Mouse (Mus musculus): ENCODE measurements around the gene Zfp87. TPM values are rescaled to one million over a fixed set of nuclear protein-coding genes. Genes with fewer than 3 reads are reported as not detected.

The Zfp87 gene
- polyA plus RNA-seq, 1 experiment from 2014 or later, result 32.8 TPM

GRCm38 (mm10) chr13:67500084-67500719 is 25.8 kb downstream of the Zfp87 start, which contains the start of gene Zfp58:
Gene Zfp58 (minus strand): TSS chr13:67500555.
- ATAC-seq (ENCODE audit: insufficient number of reproducible peaks, low FRiP score, low TSS enrichment, low read depth), result peak; percentile 93
- H3K9me3 ChIP-seq (ENCODE audit: control insufficient read depth, low read length), result no peaks in the 10 kb centered on the region
- H3K4me3 ChIP-seq (ENCODE audit: low read depth, low read length), result peak within 1 kb of the TSS; percentile 82
- under 1% methylated on average over 22 of the region's 22 CpGs for WGBS
- 0 out of 2 replicates have a peak, but pooled peaks cover 3% of the 10 kb centered on the region for H3K4me1 ChIP-seq (ENCODE audit: control insufficient read depth, insufficient read depth, low read length)
- peak within 1 kb of the TSS; percentile 64 for H3K4me2 ChIP-seq (ENCODE audit: low read depth, severe bottlenecking)
- no peaks in the 10 kb centered on the region for H3K27me3 ChIP-seq (ENCODE audit: control insufficient read depth, insufficient read depth, low read length)
- no peak within 1 kb of the TSS for H3K27ac ChIP-seq (replicated peaks; ENCODE audit: low read depth, low read length)
- H3K36me3 ChIP-seq (ENCODE audit: control insufficient read depth, insufficient read depth, low read length), result no peaks in the 10 kb centered on the region
- peak; percentile 88 for DNase-seq (ENCODE audit: low spot score)
- peak within 1 kb of the TSS; percentile 74 for H3K9ac ChIP-seq (ENCODE audit: low read length)

DNA sequence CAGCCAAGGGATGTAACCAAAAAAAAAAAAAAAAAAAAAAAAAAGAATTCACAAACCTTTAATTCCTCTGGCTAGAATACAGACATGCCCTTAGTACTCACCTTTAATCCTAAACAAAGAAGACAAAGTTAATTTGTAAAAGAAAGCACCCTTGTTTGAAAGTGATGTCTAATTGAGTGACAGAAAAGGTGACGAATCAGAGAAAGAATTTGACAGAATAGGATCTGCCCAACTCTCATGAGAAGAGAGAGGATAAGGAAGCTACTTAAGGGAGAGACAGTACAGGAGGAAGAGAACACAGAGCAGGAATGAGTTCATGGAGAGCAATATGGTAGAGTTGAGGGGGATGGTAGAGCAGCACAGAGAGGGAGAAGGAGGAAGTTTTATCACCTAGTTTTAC is 30.3 kb downstream of the Zfp87 start:
- Histone ChIP-seq H3K4me3 (ENCODE audit: low read depth, low read length) (no peak overlapping the region), H3K36me3 (ENCODE audit: control insufficient read depth, insufficient read depth, low read length) (peaks cover 15% of the 10 kb centered on the region), H3K4me2 (ENCODE audit: low read depth, severe bottlenecking) (no peak overlapping the region), H3K9ac (ENCODE audit: low read length) (no peak overlapping the region), H3K27me3 (ENCODE audit: control insufficient read depth, insufficient read depth, low read length) (no peaks in the 10 kb centered on the region), H3K4me1 (ENCODE audit: control insufficient read depth, insufficient read depth, low read length) (0 out of 2 replicates have a peak, but pooled peaks cover 3% of the 10 kb centered on the region), H3K9me3 (ENCODE audit: control insufficient read depth, low read length) (peaks cover 2% of the 10 kb centered on the region; the same call in 1 of the 2 replicates), H3K27ac (replicated peaks; ENCODE audit: low read depth, low read length) (no peak overlapping the region)
- WGBS, result 92% methylated on average over 1 of the region's 1 CpGs
- DNase-seq (ENCODE audit: low spot score) (no peak), ATAC-seq (ENCODE audit: insufficient number of reproducible peaks, low FRiP score, low TSS enrichment, low read depth) (no peak)

DNA sequence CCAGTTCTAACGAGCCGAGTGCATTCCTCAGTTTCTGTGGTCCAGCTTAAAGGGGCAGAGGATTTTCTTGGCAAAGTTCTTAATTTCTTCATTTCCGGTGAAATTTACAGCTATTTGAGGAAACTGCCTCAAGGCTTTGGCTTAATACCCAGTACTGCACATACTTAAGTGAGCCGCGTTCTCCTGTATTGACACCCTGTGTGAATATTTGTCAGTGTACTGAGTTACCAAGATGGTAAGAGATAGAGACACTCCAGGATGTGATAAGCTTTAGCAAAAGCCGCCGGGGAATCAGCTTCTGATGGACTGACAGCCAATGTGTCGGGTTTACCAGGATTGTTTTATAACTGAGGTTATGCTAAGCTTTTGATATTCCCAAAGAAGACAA is 41.6 kb downstream of the Zfp87 start:
- no peaks in the 10 kb centered on the region for H3K4me1 ChIP-seq (ENCODE audit: control insufficient read depth, insufficient read depth, low read length)
- H3K9ac ChIP-seq (ENCODE audit: low read length), result no peak overlapping the region; the same call in 1 of the 2 replicates
- 43% methylated on average over 8 of the region's 8 CpGs for WGBS
- no peaks in the 10 kb centered on the region for H3K27me3 ChIP-seq (ENCODE audit: control insufficient read depth, insufficient read depth, low read length)
- H3K4me2 ChIP-seq (ENCODE audit: low read depth, severe bottlenecking), result peak overlapping the region; percentile 50
- H3K27ac ChIP-seq (replicated peaks; ENCODE audit: low read depth, low read length), result no peak overlapping the region
- peaks cover 2% of the 10 kb centered on the region; the same call in 1 of the 2 replicates for H3K36me3 ChIP-seq (ENCODE audit: control insufficient read depth, insufficient read depth, low read length)
- ATAC-seq (ENCODE audit: insufficient number of reproducible peaks, low FRiP score, low TSS enrichment, low read depth), result peak; percentile 63
- peak overlapping the region; percentile 53 for H3K4me3 ChIP-seq (ENCODE audit: low read depth, low read length)
- H3K9me3 ChIP-seq (ENCODE audit: control insufficient read depth, low read length), result no peaks in the 10 kb centered on the region
- no peak for DNase-seq (ENCODE audit: low spot score)

DNA sequence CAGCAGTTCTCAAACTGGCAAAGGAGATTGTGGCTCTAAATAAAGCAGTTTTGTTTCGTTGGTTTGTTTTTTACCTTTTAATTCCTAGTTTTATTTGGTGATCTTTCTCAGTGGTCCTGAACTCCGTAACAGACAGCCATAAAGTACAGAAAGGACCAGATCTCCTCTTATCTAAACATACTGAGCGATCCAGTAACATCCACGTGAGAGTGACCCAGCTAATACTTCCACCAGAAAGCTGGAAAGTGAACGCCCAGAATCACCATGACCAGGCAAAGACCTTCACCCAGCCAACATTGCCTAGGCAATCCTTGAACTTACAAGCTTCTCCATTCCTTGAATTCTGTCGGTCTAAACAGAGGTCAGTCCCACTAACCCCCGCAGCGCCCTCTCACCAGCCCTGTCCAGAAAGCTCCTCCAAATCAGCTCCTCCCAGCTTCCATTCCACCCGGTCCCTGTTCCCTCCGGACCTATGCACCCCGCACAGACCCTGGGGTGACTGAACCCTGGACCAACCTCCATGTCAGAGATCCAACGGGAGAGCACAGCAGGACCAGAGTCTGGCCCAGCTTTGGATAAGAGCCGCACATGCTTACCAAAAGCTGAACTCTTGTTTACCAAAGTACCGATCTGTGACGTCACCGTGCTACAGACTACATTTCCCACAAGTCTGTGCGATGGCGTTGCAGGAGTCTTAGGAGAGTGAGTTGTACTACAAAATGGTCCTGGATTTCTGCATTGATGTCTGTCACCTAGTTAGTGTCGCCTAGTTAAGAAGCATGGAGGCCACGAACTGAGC is 42.2 kb downstream of the Zfp87 start, which contains the start of gene Zfp874b:
TSS of gene Zfp874b (minus strand) at position 634 of the 799 bp plus-strand sequence.
- H3K4me3 ChIP-seq (ENCODE audit: low read depth, low read length), result peak within 1 kb of the TSS; percentile 53
- no peaks in the 10 kb centered on the region for H3K9me3 ChIP-seq (ENCODE audit: control insufficient read depth, low read length)
- H3K27ac ChIP-seq (replicated peaks; ENCODE audit: low read depth, low read length), result no peak within 1 kb of the TSS
- H3K4me2 ChIP-seq (ENCODE audit: low read depth, severe bottlenecking), result peak within 1 kb of the TSS; percentile 50
- no peaks in the 10 kb centered on the region for H3K36me3 ChIP-seq (ENCODE audit: control insufficient read depth, insufficient read depth, low read length)
- WGBS, result 4% methylated on average over 20 of the region's 20 CpGs
- DNase-seq (ENCODE audit: low spot score), result peak; percentile 88
- peak within 1 kb of the TSS; percentile 34 for H3K9ac ChIP-seq (ENCODE audit: low read length)
- no peaks in the 10 kb centered on the region for H3K4me1 ChIP-seq (ENCODE audit: control insufficient read depth, insufficient read depth, low read length)
- H3K27me3 ChIP-seq (ENCODE audit: control insufficient read depth, insufficient read depth, low read length), result no peaks in the 10 kb centered on the region
- ATAC-seq (ENCODE audit: insufficient number of reproducible peaks, low FRiP score, low TSS enrichment, low read depth), result peak; percentile 92

GRCm38 (mm10) chr13:67481528-67481927 is 44.4 kb downstream of the Zfp87 start:
- Histone ChIP-seq H3K9me3 (ENCODE audit: control insufficient read depth, low read length) (no peaks in the 10 kb centered on the region), H3K27me3 (ENCODE audit: control insufficient read depth, insufficient read depth, low read length) (no peaks in the 10 kb centered on the region), H3K27ac (replicated peaks; ENCODE audit: low read depth, low read length) (no peak overlapping the region), H3K4me3 (ENCODE audit: low read depth, low read length) (no peak overlapping the region), H3K9ac (ENCODE audit: low read length) (no peak overlapping the region), H3K4me2 (ENCODE audit: low read depth, severe bottlenecking) (no peak overlapping the region), H3K36me3 (ENCODE audit: control insufficient read depth, insufficient read depth, low read length) (no peaks in the 10 kb centered on the region), H3K4me1 (ENCODE audit: control insufficient read depth, insufficient read depth, low read length) (no peaks in the 10 kb centered on the region)
- DNase-seq (ENCODE audit: low spot score) (no peak), ATAC-seq (ENCODE audit: insufficient number of reproducible peaks, low FRiP score, low TSS enrichment, low read depth) (no peak)
- 71% methylated on average over 4 of the region's 4 CpGs for WGBS

- ATAC-seq (ENCODE audit: insufficient number of reproducible peaks, low FRiP score, low TSS enrichment, low read depth) (no peak), DNase-seq (ENCODE audit: low spot score) (no peak)
- Histone ChIP-seq H3K27ac (replicated peaks; ENCODE audit: low read depth, low read length) (no peak overlapping the region), H3K9ac (ENCODE audit: low read length) (no peak overlapping the region), H3K4me1 (ENCODE audit: control insufficient read depth, insufficient read depth, low read length) (no peaks in the 10 kb centered on the region), H3K4me2 (ENCODE audit: low read depth, severe bottlenecking) (no peak overlapping the region), H3K27me3 (ENCODE audit: control insufficient read depth, insufficient read depth, low read length) (no peaks in the 10 kb centered on the region), H3K4me3 (ENCODE audit: low read depth, low read length) (no peak overlapping the region), H3K9me3 (ENCODE audit: control insufficient read depth, low read length) (no peaks in the 10 kb centered on the region), H3K36me3 (ENCODE audit: control insufficient read depth, insufficient read depth, low read length) (peaks cover 3% of the 10 kb centered on the region; the same call in 1 of the 2 replicates)
- WGBS, result 86% methylated on average over 3 of the region's 3 CpGs
Observed at GRCm38 (mm10) chr13:67469274-67469673, 56.7 kb downstream of the Zfp87 start.

Other genes starting within 250 kb of the Zfp87 start
- 1.7 and 2.2 TPM in 2 replicates for gene Zfp458, start 247.7 kb downstream of the Zfp87 start, polyA plus RNA-seq (2014; fragmentation: Nextera tagmentation; extraction: Ambion mirVana)
- gene Zfp457, start 219.7 kb downstream of the Zfp87 start, polyA plus RNA-seq (2014; fragmentation: Nextera tagmentation; extraction: Ambion mirVana), result 0.27 and 0.54 TPM in 2 replicates
- 1.9 and 2.8 TPM in 2 replicates for gene Zfp595, start 193.6 kb downstream of the Zfp87 start, polyA plus RNA-seq (2014; fragmentation: Nextera tagmentation; extraction: Ambion mirVana)
- not detected in 2 replicates for gene Gm28044, start 165.6 kb downstream of the Zfp87 start, polyA plus RNA-seq (2014; fragmentation: Nextera tagmentation; extraction: Ambion mirVana)
- 1.1 and 1.2 TPM in 2 replicates for gene Zfp953, start 165.6 kb downstream of the Zfp87 start, polyA plus RNA-seq (2014; fragmentation: Nextera tagmentation; extraction: Ambion mirVana)
- 0.59 TPM in 1 of 2 replicates, not detected in the other for gene Gm28041, start 150.4 kb downstream of the Zfp87 start, polyA plus RNA-seq (2014; fragmentation: Nextera tagmentation; extraction: Ambion mirVana)
- 1.2 and 1.5 TPM in 2 replicates for gene Zfp456, start 150.4 kb downstream of the Zfp87 start, polyA plus RNA-seq (2014; fragmentation: Nextera tagmentation; extraction: Ambion mirVana)
- gene Zfp429, start 126.4 kb downstream of the Zfp87 start, polyA plus RNA-seq (2014; fragmentation: Nextera tagmentation; extraction: Ambion mirVana), result 4.3 and 5.4 TPM in 2 replicates
- gene Zfp459, start 104.8 kb downstream of the Zfp87 start, polyA plus RNA-seq (2014; fragmentation: Nextera tagmentation; extraction: Ambion mirVana), result 1.2 and 1.3 TPM in 2 replicates
- gene Zfp874a, start 74.6 kb downstream of the Zfp87 start, polyA plus RNA-seq (2014; fragmentation: Nextera tagmentation; extraction: Ambion mirVana), result 9.5 and 9.7 TPM in 2 replicates
- gene Zfp874b, start 41.9 kb downstream of the Zfp87 start, polyA plus RNA-seq (2014; fragmentation: Nextera tagmentation; extraction: Ambion mirVana), result 1.7 and 2.6 TPM in 2 replicates
- 19.5 and 19.6 TPM in 2 replicates for gene Zfp58, start 25.6 kb downstream of the Zfp87 start, polyA plus RNA-seq (2014; fragmentation: Nextera tagmentation; extraction: Ambion mirVana)
- not detected in 2 replicates for gene Gm26965, start within 50 bp of the Zfp87 start, polyA plus RNA-seq (2014; fragmentation: Nextera tagmentation; extraction: Ambion mirVana)
- gene Zfp748, start 27.7 kb upstream of the Zfp87 start, polyA plus RNA-seq (2014; fragmentation: Nextera tagmentation; extraction: Ambion mirVana), result 18.7 and 20.0 TPM in 2 replicates
- gene Zfp729b, start 83.5 kb upstream of the Zfp87 start, polyA plus RNA-seq (2014; fragmentation: Nextera tagmentation; extraction: Ambion mirVana), result 5.1 and 5.8 TPM in 2 replicates
- gene Gm49345, start 111.6 kb upstream of the Zfp87 start, polyA plus RNA-seq (2014; fragmentation: Nextera tagmentation; extraction: Ambion mirVana), result not detected in 2 replicates
- 2.7 and 3.7 TPM in 2 replicates for gene Zfp729a, start 111.6 kb upstream of the Zfp87 start, polyA plus RNA-seq (2014; fragmentation: Nextera tagmentation; extraction: Ambion mirVana)
- gene Zfp738, start 160.9 kb upstream of the Zfp87 start, polyA plus RNA-seq (2014; fragmentation: Nextera tagmentation; extraction: Ambion mirVana), result 14.0 and 14.2 TPM in 2 replicates
- 4.0 and 4.7 TPM in 2 replicates for gene Zfp65, start 203.0 kb upstream of the Zfp87 start, polyA plus RNA-seq (2014; fragmentation: Nextera tagmentation; extraction: Ambion mirVana)
- gene Zfp85, start 229.1 kb upstream of the Zfp87 start, polyA plus RNA-seq (2014; fragmentation: Nextera tagmentation; extraction: Ambion mirVana), result 5.4 and 7.2 TPM in 2 replicates

Measured in limb, embryonic 11.5 days (tissue).